Mouse (Mus musculus): ENCODE measurements at regions not wholly inside any gene's neighbourhood (a gene's known extent, or its start where the extent isn't known, plus 50 kb on each side); places are given as distances from the start of the nearest gene placed in this dataset.
"Not testable (repeated sequence)": the region's sequence is repeated elsewhere in the genome, so short reads cannot be mapped to it uniquely, and the experiment has no call there.

DNA sequence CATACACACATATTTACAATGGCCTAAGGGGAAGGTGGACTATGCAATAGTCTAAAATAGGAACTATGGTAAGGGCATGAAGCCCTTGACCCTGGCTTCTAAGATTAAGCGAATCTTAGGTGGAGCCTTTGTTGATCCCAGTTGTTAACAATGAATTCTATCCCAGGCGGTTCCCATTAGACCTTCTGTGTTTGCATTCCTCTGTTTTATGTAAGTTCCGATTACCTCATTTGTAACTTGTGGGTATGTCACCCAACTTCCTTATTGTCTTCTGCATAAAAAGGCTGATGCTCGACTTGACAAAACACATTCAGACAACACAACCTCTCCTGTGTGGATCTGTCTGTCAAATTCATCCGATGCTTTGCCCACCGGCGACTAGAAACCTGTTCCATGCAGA lies 335.6 kb downstream of the Gm11232 start:
- not testable (repeated sequence) for DNase-seq (ENCODE audit: low spot score in 2 of 2)

DNA sequence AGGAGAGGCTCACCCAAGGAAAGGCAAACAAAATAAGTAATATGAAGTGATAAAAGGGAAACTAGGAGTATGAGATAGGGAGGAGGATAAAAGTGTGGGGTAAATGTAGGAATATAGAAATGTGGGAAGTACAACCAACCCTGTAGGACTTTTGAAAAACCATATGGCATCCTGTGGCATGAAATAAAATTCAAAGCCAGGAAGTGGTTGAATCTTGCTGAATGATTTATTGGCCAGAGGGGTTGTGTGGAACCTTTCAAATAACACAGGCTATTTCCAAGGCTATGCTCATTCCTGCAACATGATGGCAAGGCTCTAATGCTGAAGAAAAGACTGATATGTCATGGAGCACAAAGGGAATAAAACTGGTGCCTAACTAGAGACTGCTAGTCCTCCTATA lies 347.9 kb downstream of the Gm11232 start:
- no peak for DNase-seq (ENCODE audit: low spot score in 2 of 2)

- no peak for DNase-seq (ENCODE audit: low spot score in 2 of 2)
Observed at GRCm38 (mm10) chr4:71390444-71390843, 367.3 kb downstream of the Gm11232 start.

- DNase-seq (ENCODE audit: low spot score in 2 of 2) = no peak
Observed at GRCm38 (mm10) chr4:71369276-71369675, 388.5 kb downstream of the Gm11232 start.

- no peak for DNase-seq (ENCODE audit: low spot score in 2 of 2)
Observed at GRCm38 (mm10) chr4:71363761-71364160, 394.0 kb downstream of the Gm11232 start.

GRCm38 (mm10) chr4:71357626-71358025 lies 400.1 kb downstream of the Gm11232 start:
- no peak for DNase-seq (ENCODE audit: low spot score in 2 of 2)

- no peak for DNase-seq (ENCODE audit: low spot score in 2 of 2)
Observed at GRCm38 (mm10) chr4:71356714-71357113, 401.1 kb downstream of the Gm11232 start.

DNA sequence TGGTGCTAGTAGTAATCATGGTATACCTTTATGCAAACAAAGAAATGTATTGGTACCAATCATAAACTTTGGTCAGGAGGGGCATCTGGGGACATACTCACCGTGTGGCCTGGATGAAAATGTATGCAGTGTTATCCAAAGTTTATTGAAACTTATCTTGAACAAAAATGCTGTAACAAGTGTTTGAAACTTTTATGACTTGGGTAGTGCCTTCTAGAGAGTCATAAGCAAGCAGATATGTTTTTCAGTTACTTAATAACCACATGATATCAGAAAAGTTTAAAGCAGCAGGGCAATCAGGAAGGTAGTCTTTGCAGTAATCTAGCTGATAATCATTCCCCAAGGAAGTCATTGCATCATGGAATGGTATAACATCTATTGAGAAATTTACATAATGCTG lies 401.5 kb downstream of the Gm11232 start:
- DNase-seq (ENCODE audit: low spot score in 2 of 2) = no peak

DNA sequence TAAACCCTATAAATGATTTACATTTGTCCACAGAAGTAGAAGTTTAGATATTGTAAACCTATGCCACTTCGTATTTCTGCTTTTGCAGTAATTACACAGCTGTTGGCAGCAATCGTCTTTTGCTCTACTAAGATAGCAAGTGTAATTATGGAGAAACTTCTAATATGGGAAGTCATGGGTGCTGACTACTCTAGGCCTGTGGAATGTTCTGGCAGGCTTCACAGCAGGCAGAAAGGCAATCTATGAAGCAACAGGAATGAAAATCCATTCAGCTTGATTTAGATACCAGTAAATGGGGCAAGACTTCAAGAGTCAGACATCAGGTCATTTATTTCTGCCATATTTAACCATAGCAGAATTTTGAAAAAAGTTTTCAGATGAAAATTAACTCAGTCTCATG lies 405.9 kb downstream of the Gm11232 start:
- DNase-seq (ENCODE audit: low spot score in 2 of 2) = no peak

- DNase-seq (ENCODE audit: low spot score in 2 of 2) = no peak
Observed at GRCm38 (mm10) chr4:71343068-71343467, 414.7 kb downstream of the Gm11232 start.

- no peak for DNase-seq (ENCODE audit: low spot score in 2 of 2)
Observed at GRCm38 (mm10) chr4:71338582-71338981, 419.2 kb downstream of the Gm11232 start.

DNA sequence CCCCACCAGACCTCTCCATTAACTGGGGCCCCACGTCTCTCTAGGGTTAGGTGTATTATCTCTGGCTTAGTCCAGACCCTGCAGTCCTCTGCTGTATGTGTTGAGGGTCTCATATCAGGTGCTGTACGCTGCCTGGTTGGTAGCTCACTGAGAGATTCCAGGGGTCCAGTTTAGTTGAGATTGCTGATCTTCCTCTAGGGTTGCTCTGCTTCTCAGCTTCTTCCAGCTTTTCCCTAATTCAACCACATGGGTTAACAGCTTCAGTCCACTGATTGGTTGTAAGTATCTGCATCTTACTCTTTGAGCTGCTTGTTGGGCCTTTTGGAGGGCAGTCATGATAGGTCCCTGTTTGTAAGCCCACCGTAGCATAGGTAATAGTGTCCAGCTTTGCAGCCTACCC lies 425.1 kb downstream of the Gm11232 start:
- no peak for DNase-seq (ENCODE audit: low spot score in 2 of 2)

DNA sequence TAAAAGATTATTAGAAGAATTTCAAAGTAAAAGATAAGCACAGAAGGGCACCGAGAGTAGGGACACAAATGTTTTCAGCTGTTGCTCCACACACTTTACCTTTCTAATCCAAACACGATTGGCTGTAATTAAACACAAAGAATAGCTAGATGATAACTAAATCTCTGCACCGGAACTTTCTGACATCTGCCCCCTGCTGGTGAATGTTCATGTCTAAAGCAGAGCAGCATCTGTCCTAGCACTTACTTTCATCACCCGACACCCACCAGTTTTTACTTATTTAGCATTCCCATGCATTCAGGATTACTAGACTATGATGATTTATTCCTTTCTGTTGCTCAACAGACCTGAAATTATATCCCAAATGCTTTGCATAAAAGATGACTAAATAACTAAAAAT lies 425.7 kb downstream of the Gm11232 start:
- DNase-seq (ENCODE audit: low spot score in 2 of 2) = peak; percentile 20 to 28

DNA sequence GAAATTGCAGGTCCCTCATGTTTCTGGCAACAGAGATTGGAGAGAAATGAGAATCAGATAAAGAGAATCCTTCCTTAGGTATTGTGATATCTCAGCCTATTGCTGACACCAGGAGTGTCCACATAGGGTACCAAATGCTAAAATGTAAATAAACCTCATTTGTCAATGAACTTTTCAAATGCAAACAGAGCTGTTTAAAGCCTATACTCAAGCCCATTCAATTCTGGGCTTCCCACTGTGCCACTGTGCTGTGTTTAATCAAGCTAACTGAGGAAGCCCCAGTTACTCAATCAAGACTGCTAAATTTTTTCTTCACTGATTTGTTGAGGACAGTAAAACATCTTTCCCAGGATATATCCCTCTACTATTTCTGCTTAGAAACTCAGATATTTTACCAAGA lies 441.2 kb downstream of the Gm11232 start:
- no peak for DNase-seq (ENCODE audit: low spot score in 2 of 2)

DNA sequence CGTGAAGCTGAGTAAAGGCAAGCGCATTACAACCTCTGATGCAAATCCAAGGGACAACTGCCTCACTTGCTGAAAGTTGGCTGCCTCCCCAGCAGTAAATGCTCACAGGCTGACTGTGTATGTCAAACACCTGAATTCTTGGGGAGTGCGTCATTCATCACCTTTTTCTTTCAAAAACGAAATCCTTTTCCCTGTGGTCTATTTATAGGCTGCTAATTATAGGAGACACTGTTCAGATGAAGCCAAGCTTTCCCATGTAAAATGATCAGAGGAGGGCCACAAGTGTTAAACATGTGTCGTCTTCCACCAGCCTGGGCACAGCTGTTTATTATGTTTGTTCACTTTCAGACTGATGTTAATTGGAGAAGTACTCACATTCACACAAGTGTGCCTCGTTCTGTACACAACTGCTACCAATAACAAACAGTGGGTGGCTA lies 450.6 kb downstream of the Gm11232 start:
- no peak for DNase-seq (ENCODE audit: low spot score in 2 of 2)

GRCm38 (mm10) chr4:71306690-71307089 lies 451.1 kb downstream of the Gm11232 start:
- DNase-seq (ENCODE audit: low spot score in 2 of 2) = no peak

DNA sequence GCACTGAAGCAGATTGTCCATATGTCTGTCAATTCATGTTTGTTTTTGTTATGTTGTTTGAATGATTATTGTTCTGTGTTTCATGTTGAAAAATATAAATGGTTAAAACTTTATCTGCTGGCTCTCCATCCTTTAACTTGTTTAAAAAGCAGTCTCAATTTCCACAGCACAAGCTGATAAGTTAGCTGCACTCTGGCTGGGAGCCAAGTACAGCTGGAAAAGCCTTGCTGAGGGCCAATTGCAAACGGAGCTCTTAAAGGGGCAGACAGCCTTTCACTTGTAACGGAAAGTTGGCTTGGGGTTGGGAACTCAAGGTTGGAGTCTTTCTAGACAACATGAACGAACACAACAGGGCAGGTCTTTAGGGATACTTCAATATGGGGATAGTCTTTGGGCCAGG lies 462.0 kb downstream of the Gm11232 start:
- DNase-seq (ENCODE audit: low spot score in 2 of 2) = peak in 1 of 2 experiments; percentile 21

DNA sequence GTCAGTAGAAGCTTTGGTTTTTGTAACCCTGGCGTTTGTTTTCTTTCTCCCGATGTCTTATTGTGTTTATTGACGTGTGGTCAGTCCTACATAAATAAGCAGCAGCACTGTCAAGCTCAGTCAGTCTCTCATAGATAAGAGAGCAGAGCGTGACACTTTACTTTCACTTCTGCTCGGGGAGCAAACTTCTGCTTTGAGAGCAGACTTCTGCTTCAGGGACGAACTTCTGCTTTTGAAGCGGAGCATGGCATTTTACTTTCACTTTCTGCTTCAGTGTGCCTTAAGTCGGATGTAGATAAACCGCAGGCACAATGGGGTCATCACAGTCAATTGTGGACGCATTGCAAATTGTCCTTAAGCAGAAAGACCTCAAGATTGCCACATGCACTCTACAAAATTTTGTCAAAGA lies 466.0 kb downstream of the Gm11232 start:
- peak in 1 of 2 experiments; percentile 23 for DNase-seq (ENCODE audit: low spot score in 2 of 2)

GRCm38 (mm10) chr4:71291111-71291740 lies 466.5 kb downstream of the Gm11232 start:
- DNase-seq (ENCODE audit: low spot score in 2 of 2) = peak; percentile 20 to 27

DNA sequence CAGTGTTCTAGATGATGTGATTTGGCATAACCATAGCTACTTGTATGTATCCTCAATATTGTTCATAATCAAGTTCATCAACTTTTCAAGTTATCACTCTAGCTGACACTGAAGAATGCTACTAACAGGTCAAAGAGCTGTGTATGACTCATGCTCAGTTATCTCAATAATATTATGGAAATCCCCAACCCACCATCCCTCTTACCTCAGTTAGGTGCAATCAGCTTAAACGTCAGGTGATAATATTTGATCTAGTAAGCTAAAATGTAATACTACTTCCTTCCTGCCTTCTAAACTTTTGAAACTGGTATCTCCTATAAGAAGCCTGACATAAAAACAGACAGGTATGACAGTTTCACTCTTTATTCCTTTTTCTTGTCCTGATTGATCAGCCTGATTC lies 474.6 kb downstream of the Gm11232 start:
- no peak for DNase-seq (ENCODE audit: low spot score in 2 of 2)

DNA sequence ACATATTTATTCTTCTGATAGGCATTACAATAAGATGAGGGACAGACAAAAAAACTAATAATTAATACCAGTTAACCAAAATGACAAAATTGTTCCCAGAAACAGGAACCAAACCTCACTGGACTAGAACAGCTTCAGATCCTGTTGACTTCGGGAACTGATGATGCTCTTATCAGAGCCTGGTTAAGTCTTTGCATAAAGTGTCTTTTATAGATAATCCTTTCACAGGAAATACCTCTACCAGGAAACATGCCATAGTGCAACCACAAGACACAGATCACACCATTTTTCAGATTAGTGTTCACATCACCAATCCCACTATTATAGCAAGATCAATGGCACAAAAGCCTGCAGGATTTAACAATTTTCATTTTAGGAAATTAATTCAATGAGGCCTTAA lies 478.1 kb downstream of the Gm11232 start:
- DNase-seq (ENCODE audit: low spot score in 2 of 2) = no peak

- no peak for DNase-seq (ENCODE audit: low spot score in 2 of 2)
Observed at GRCm38 (mm10) chr4:71259897-71260296, 497.9 kb downstream of the Gm11232 start.

GRCm38 (mm10) chr4:71230497-71230872 lies 527.3 kb downstream of the Gm11232 start:
- peak in 1 of 2 experiments; percentile 23 for DNase-seq (ENCODE audit: low spot score in 2 of 2)
